Mouse (Mus musculus) kidney, embryonic 16.5 days (tissue): ENCODE results near the gene Dnph1. TPM values are rescaled to one million over a fixed set of nuclear protein-coding genes. Genes with fewer than 3 reads are reported as not detected.

Source experiments
- ATAC-seq: fragments of 200-750 bp; cut with Nextera tagmentation; 2 replicates; pipeline ENCODE4 v1.8.0; 2017; ENCODE audit warnings: moderate TSS enrichment; ENCODE audit not compliant: low FRiP score, low TSS enrichment
- H3K27ac ChIP-seq: fragments of 300-500 bp; sonication (generic); 2 replicates; pipeline ENCODE4 v1.5.1; 2014; ENCODE audit warnings: low read length
- H3K27me3 ChIP-seq: fragments of 300-500 bp; sonication (generic); 2 replicates; pipeline ENCODE4 v1.6.1; 2014; ENCODE audit warnings: low read length, control low read depth, mixed read lengths; ENCODE audit not compliant: insufficient read depth
- H3K36me3 ChIP-seq: fragments of 300-500 bp; sonication (generic); 2 replicates; pipeline ENCODE4 v1.6.1; 2014; ENCODE audit warnings: low read length, control low read depth, mixed read lengths; ENCODE audit not compliant: insufficient read depth
- H3K4me1 ChIP-seq: fragments of 300-500 bp; sonication (generic); 2 replicates; pipeline ENCODE4 v1.6.1; 2014; ENCODE audit warnings: low read length, control low read depth, mixed read lengths; ENCODE audit not compliant: insufficient read depth
- H3K4me2 ChIP-seq: fragments of 300-500 bp; sonication (generic); replicated peaks from 2 replicates; pipeline ENCODE4 v1.6.1; 2014; ENCODE audit warnings: low read depth, low read length
- H3K4me3 ChIP-seq: fragments of 300-500 bp; sonication (generic); 2 replicates; pipeline ENCODE4 v1.5.1; 2014; ENCODE audit warnings: mild to moderate bottlenecking, low read length
- H3K9ac ChIP-seq: fragments of 300-500 bp; sonication (generic); replicated peaks from 2 replicates; pipeline ENCODE4 v1.6.1; 2014; ENCODE audit warnings: low read length
- H3K9me3 ChIP-seq: fragments of 300-500 bp; sonication (generic); 2 replicates; pipeline ENCODE4 v1.6.1; 2016; ENCODE audit warnings: low read length, control low read depth
- WGBS: fragments of 180-500 bp; shearing (Covaris S2); extraction: QIAGEN DNeasy Blood & Tissue Kit; methylation state at CpG from one replicate; pipeline ENCODE4 v1.1.7; 2014; 5-methylcytosine and 5-hydroxymethylcytosine counted together
- polyA plus RNA-seq: library from polyadenylated mRNA; unstranded; fragments of >200 nt; fragmentation: Nextera tagmentation; extraction: Ambion mirVana; gene quantifications from 2 replicates; pipeline ENCODE4 v1.2.1, GENCODE M21; 2015

The Dnph1 gene
- polyA plus RNA-seq, 1 experiment from 2014 or later, result 56.5 TPM

GRCm38 (mm10) chr17:46461347-46461746 is 35.2 kb upstream of the Dnph1 start:
- no peak for ATAC-seq
- no peaks in the 10 kb centered on the region for H3K36me3 ChIP-seq
- no peak overlapping the region for H3K27ac ChIP-seq
- peaks cover 11% of the 10 kb centered on the region for H3K4me1 ChIP-seq
- WGBS, result 9% methylated on average over 8 of the region's 8 CpGs
- H3K9me3 ChIP-seq, result no peaks in the 10 kb centered on the region
- no peak overlapping the region for H3K9ac ChIP-seq
- H3K4me3 ChIP-seq, result peak overlapping the region; percentile 43
- H3K4me2 ChIP-seq, result peak overlapping the region; percentile 54
- H3K27me3 ChIP-seq, result peaks cover 49% of the 10 kb centered on the region

GRCm38 (mm10) chr17:46462226-46462625 is 34.3 kb upstream of the Dnph1 start:
- no peak for ATAC-seq
- no peaks in the 10 kb centered on the region for H3K36me3 ChIP-seq
- H3K9me3 ChIP-seq, result no peaks in the 10 kb centered on the region
- no peak overlapping the region for H3K4me2 ChIP-seq
- peaks cover 11% of the 10 kb centered on the region for H3K4me1 ChIP-seq
- H3K9ac ChIP-seq, result no peak overlapping the region
- peaks cover 42% of the 10 kb centered on the region for H3K27me3 ChIP-seq
- H3K4me3 ChIP-seq, result no peak overlapping the region
- H3K27ac ChIP-seq, result no peak overlapping the region
- WGBS, result 86% methylated on average over 5 of the region's 5 CpGs

GRCm38 (mm10) chr17:46467830-46468229 is 28.7 kb upstream of the Dnph1 start:
- ATAC-seq, result no peak
- 64% methylated on average over 9 of the region's 9 CpGs for WGBS
- no peaks in the 10 kb centered on the region for H3K4me1 ChIP-seq

GRCm38 (mm10) chr17:46476601-46477000 is 19.9 kb upstream of the Dnph1 start:
- no peak for ATAC-seq
- H3K4me1 ChIP-seq, result no peaks in the 10 kb centered on the region
- no peak overlapping the region for H3K27ac ChIP-seq
- no peaks in the 10 kb centered on the region for H3K9me3 ChIP-seq
- H3K27me3 ChIP-seq, result peaks cover under 1% of the 10 kb centered on the region; the same call in 1 of the 2 replicates
- H3K9ac ChIP-seq, result no peak overlapping the region
- no peaks in the 10 kb centered on the region for H3K36me3 ChIP-seq
- WGBS, result 58% methylated on average over 8 of the region's 8 CpGs
- H3K4me2 ChIP-seq, result no peak overlapping the region
- no peak overlapping the region for H3K4me3 ChIP-seq

More at GRCm38 (mm10) chr17:46467830-46468229, 28.7 kb upstream of the Dnph1 start:
- no peaks in the 10 kb centered on the region for H3K36me3 ChIP-seq
- no peak overlapping the region for H3K4me2 ChIP-seq
- H3K9ac ChIP-seq, result no peak overlapping the region
- no peak overlapping the region for H3K27ac ChIP-seq
- H3K4me3 ChIP-seq, result no peak overlapping the region
- no peaks in the 10 kb centered on the region for H3K27me3 ChIP-seq
- H3K9me3 ChIP-seq, result no peaks in the 10 kb centered on the region

GRCm38 (mm10) chr17:46477286-46477685 is 19.2 kb upstream of the Dnph1 start:
- WGBS, result 56% methylated on average over 15 of the region's 15 CpGs
- no peak overlapping the region for H3K4me2 ChIP-seq
- no peak overlapping the region for H3K27ac ChIP-seq
- peaks cover 5% of the 10 kb centered on the region; the same call in 1 of the 2 replicates for H3K27me3 ChIP-seq
- no peaks in the 10 kb centered on the region for H3K9me3 ChIP-seq
- H3K36me3 ChIP-seq, result no peaks in the 10 kb centered on the region
- no peak for ATAC-seq
- no peak overlapping the region for H3K9ac ChIP-seq
- no peak overlapping the region for H3K4me3 ChIP-seq
- H3K4me1 ChIP-seq, result no peaks in the 10 kb centered on the region

- H3K27me3 ChIP-seq, result peaks cover 58% of the 10 kb centered on the region
- peak overlapping the region; percentile 62 for H3K9ac ChIP-seq
- WGBS, result 0% methylated on average over 16 of the region's 16 CpGs
These were observed 12.9 kb upstream of the Dnph1 start for GRCm38 (mm10) chr17:46483561-46484001.

GRCm38 (mm10) chr17:46484021-46484431 is 12.5 kb upstream of the Dnph1 start:
- peaks cover 14% of the 10 kb centered on the region for H3K4me1 ChIP-seq
- WGBS, result under 1% methylated on average over 13 of the region's 13 CpGs
- H3K27me3 ChIP-seq, result peaks cover 62% of the 10 kb centered on the region
- no peaks in the 10 kb centered on the region for H3K36me3 ChIP-seq
- peak overlapping the region; percentile 62 for H3K9ac ChIP-seq
- ATAC-seq, result peak; percentile 42; the same call in 1 of the 2 replicates
- H3K4me3 ChIP-seq, result peak overlapping the region; percentile 45
- no peaks in the 10 kb centered on the region for H3K9me3 ChIP-seq
- peak overlapping the region; percentile 66 for H3K4me2 ChIP-seq
- H3K27ac ChIP-seq, result peak overlapping the region; percentile 28

More at GRCm38 (mm10) chr17:46483561-46484001, 12.9 kb upstream of the Dnph1 start:
- peak overlapping the region; percentile 45 for H3K4me3 ChIP-seq
- peak; percentile 78 for ATAC-seq
- no peaks in the 10 kb centered on the region for H3K9me3 ChIP-seq
- peak overlapping the region; percentile 66 for H3K4me2 ChIP-seq
- H3K36me3 ChIP-seq, result no peaks in the 10 kb centered on the region
- H3K27ac ChIP-seq, result peak overlapping the region; percentile 28
- H3K4me1 ChIP-seq, result peaks cover 14% of the 10 kb centered on the region

- H3K4me1 ChIP-seq, result peaks cover 14% of the 10 kb centered on the region
- peak; percentile 8; the same call in 1 of the 2 replicates for ATAC-seq
- no peaks in the 10 kb centered on the region for H3K9me3 ChIP-seq
- H3K27ac ChIP-seq, result no peak overlapping the region
- H3K36me3 ChIP-seq, result no peaks in the 10 kb centered on the region
- peak overlapping the region; percentile 62 for H3K9ac ChIP-seq
- WGBS, result 8% methylated on average over 6 of the region's 6 CpGs
- H3K4me2 ChIP-seq, result peak overlapping the region; percentile 66
- peaks cover 64% of the 10 kb centered on the region for H3K27me3 ChIP-seq
- peak overlapping the region; percentile 45 for H3K4me3 ChIP-seq
These were observed 12.0 kb upstream of the Dnph1 start for GRCm38 (mm10) chr17:46484461-46484875.

- H3K27ac ChIP-seq, result no peak overlapping the region
- H3K36me3 ChIP-seq, result no peaks in the 10 kb centered on the region
- H3K9ac ChIP-seq, result peak overlapping the region; percentile 25; the same call in 1 of the 2 replicates
- ATAC-seq, result 0 out of 2 replicates have a peak, but pooled peaks have one; percentile 5
- peaks cover 60% of the 10 kb centered on the region for H3K27me3 ChIP-seq
- peaks cover 14% of the 10 kb centered on the region for H3K4me1 ChIP-seq
- no peaks in the 10 kb centered on the region for H3K9me3 ChIP-seq
- peak overlapping the region; percentile 71 for H3K4me2 ChIP-seq
- H3K4me3 ChIP-seq, result peak overlapping the region; percentile 48
- 7% methylated on average over 9 of the region's 22 CpGs for WGBS
These were observed 9.5 kb upstream of the Dnph1 start for GRCm38 (mm10) chr17:46486995-46487394.

GRCm38 (mm10) chr17:46487431-46487830 is 9.1 kb upstream of the Dnph1 start, which contains the start of gene Ttbk1:
Gene Ttbk1 (minus strand): TSS chr17:46487675.
- H3K9me3 ChIP-seq, result no peaks in the 10 kb centered on the region
- no peaks in the 10 kb centered on the region for H3K36me3 ChIP-seq
- H3K9ac ChIP-seq, result peak within 1 kb of the TSS; percentile 25; the same call in 1 of the 2 replicates
- peaks cover 59% of the 10 kb centered on the region for H3K27me3 ChIP-seq
- peak within 1 kb of the TSS; percentile 48 for H3K4me3 ChIP-seq
- WGBS, result 0% methylated on average over 10 of the region's 49 CpGs
- peaks cover 14% of the 10 kb centered on the region for H3K4me1 ChIP-seq
- peak within 1 kb of the TSS; percentile 71 for H3K4me2 ChIP-seq
- no peak for ATAC-seq
- no peak within 1 kb of the TSS for H3K27ac ChIP-seq
